Mouse (Mus musculus) forebrain, embryonic 12.5 days (tissue): ENCODE data around the gene Retreg1. TPM values are rescaled to one million over a fixed set of nuclear protein-coding genes. Genes with fewer than 3 reads are reported as not detected.

Experiments used
- ATAC-seq: fragments of 200-750 bp; cut with Nextera tagmentation; 2 replicates; pipeline ENCODE4 v1.8.0; 2017; ENCODE audit warnings: moderate TSS enrichment; ENCODE audit not compliant: low FRiP score
- H3K27ac ChIP-seq: fragments of 300-500 bp; sonication (generic); 2 replicates; pipeline ENCODE4 v1.5.1; 2016; ENCODE audit warnings: mild to moderate bottlenecking
- H3K27me3 ChIP-seq: fragments of 300-500 bp; sonication (generic); 2 replicates; pipeline ENCODE4 v1.6.1; 2016; ENCODE audit warnings: mild to moderate bottlenecking
- H3K36me3 ChIP-seq: fragments of 300-500 bp; sonication (generic); replicated peaks from 2 replicates; pipeline ENCODE4 v1.6.1; 2016; ENCODE audit warnings: mild to moderate bottlenecking
- H3K4me1 ChIP-seq: fragments of 300-500 bp; sonication (generic); 2 replicates; pipeline ENCODE4 v1.6.1; 2016
- H3K4me2 ChIP-seq: fragments of 300-500 bp; sonication (generic); 2 replicates; pipeline ENCODE4 v1.6.1; 2016; ENCODE audit warnings: mild to moderate bottlenecking, moderate library complexity
- H3K4me3 ChIP-seq: fragments of 300-500 bp; sonication (generic); replicated peaks from 2 replicates; pipeline ENCODE4 v1.5.1; 2016; ENCODE audit warnings: mild to moderate bottlenecking
- H3K9ac ChIP-seq: fragments of 300-500 bp; sonication (generic); 2 replicates; pipeline ENCODE4 v1.6.1; 2016; ENCODE audit warnings: mild to moderate bottlenecking
- H3K9me3 ChIP-seq: fragments of 300-500 bp; sonication (generic); 2 replicates; pipeline ENCODE4 v1.6.1; 2016
- WGBS: fragments of 180-500 bp; shearing (Covaris S2); methylation state at CpG from one replicate; pipeline ENCODE4 v1.1.7; 2016; 5-methylcytosine and 5-hydroxymethylcytosine counted together
- polyA plus RNA-seq: library from polyadenylated mRNA; unstranded; fragments of >200 nt; fragmentation: Nextera tagmentation; extraction: Ambion mirVana; gene quantifications from 2 replicates; pipeline ENCODE4 v1.2.1, GENCODE M21; 2016

Gene Retreg1
- polyA plus RNA-seq, 1 experiment from 2014 or later: 2.8 TPM

- 90% methylated on average over 4 of the region's 4 CpGs for WGBS
- Histone ChIP-seq H3K4me1 (peaks cover 19% of the 10 kb centered on the region), H3K4me2 (no peak overlapping the region), H3K9me3 (no peaks in the 10 kb centered on the region), H3K36me3 (no peaks in the 10 kb centered on the region), H3K4me3 (no peak overlapping the region), H3K27me3 (no peaks in the 10 kb centered on the region), H3K9ac (no peak overlapping the region), H3K27ac (no peak overlapping the region)
- ATAC-seq: no peak
Observed at GRCm38 (mm10) chr15:25914160-25914559, 71.2 kb downstream of the Retreg1 start.

DNA sequence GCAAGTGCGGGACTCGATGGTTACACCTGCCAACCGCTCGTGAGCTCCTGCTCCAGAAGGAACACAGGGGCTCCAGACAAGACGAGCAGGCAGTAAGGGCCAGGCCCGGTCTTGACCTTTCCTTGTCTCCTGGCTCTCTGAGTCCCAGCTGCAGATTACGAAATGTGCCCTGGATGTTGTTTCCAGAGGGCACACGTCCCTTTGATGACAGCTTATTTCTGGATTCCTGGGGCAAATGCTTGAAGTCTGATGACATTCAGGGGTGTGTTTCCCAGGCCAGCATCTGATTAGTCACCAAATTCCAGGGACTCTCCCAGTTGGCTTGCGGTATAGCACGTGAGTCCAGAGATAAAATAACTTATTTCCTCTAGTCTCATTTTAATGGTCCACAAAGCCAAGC lies 72.0 kb downstream of the Retreg1 start:
- ATAC-seq: no peak
- Histone ChIP-seq H3K9me3 (no peaks in the 10 kb centered on the region), H3K36me3 (no peaks in the 10 kb centered on the region), H3K4me3 (no peak overlapping the region), H3K27ac (no peak overlapping the region), H3K9ac (no peak overlapping the region), H3K4me1 (peaks cover 13% of the 10 kb centered on the region), H3K4me2 (no peak overlapping the region), H3K27me3 (no peaks in the 10 kb centered on the region)
- 58% methylated on average over 10 of the region's 10 CpGs for WGBS

DNA sequence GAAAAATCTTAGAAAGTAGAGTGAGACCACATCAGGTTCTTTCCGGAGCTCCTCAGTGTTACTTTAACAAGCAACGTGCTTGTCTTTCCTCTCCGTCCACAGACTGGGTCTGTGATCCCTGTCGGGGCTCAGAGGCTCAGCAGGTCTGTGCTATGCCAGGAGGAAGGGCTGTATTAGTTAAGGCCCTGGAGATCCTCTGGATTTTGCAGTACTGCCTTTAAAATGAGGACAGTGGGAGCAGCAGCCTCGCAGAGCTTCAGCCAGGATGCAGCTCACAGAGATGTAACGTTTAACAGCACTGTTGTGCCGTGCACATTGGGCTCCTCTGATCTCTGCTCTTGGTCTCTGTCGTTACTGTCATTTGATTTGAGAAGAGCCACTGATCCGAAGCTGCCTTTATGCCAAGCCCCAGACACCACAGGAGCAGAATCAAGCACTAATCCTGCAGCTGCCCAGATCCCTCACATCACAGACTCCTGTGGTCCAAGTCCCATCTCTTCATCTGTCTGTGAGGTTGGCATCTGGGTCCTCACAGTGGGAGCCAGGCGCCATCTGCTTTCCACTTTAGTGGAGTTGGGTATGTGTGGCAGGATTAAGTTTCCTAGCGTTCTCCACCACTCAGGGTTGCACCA lies 72.7 kb downstream of the Retreg1 start:
- Histone ChIP-seq H3K27ac (no peak overlapping the region), H3K9ac (no peak overlapping the region), H3K4me1 (peaks cover 6% of the 10 kb centered on the region), H3K36me3 (no peaks in the 10 kb centered on the region), H3K27me3 (no peaks in the 10 kb centered on the region), H3K4me3 (no peak overlapping the region), H3K9me3 (no peaks in the 10 kb centered on the region), H3K4me2 (no peak overlapping the region)
- ATAC-seq: no peak
- WGBS: 60% methylated on average over 11 of the region's 11 CpGs

- Histone ChIP-seq H3K27ac (no peak overlapping the region), H3K27me3 (no peaks in the 10 kb centered on the region), H3K4me2 (no peak overlapping the region), H3K9ac (no peak overlapping the region), H3K4me3 (no peak overlapping the region), H3K4me1 (peaks cover 6% of the 10 kb centered on the region; the same call in 1 of the 2 replicates), H3K9me3 (no peaks in the 10 kb centered on the region), H3K36me3 (no peaks in the 10 kb centered on the region)
- ATAC-seq: no peak
- 72% methylated on average over 2 of the region's 2 CpGs for WGBS
Observed at GRCm38 (mm10) chr15:25916252-25916651, 73.3 kb downstream of the Retreg1 start.

DNA sequence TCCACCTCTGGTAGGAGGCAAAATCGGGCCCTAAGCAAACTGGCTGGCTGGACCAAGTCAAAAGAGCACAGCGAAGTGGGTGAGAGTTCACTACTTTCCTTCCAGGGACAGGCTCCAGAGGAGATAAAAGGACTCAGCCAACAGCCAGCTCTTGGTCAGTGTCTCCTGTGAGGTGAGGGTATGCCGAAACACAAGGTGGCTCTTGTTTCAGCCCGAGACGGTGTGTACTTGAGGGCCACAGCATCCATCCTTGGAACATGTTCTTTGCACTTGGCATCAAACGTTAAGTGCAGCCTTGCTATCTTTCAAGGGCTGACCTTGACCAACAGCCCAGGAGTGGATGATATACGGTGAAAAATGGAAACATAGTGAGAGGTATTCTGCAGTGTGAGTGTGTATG lies 75.7 kb downstream of the Retreg1 start:
- Histone ChIP-seq H3K36me3 (no peaks in the 10 kb centered on the region), H3K9ac (no peak overlapping the region), H3K9me3 (no peaks in the 10 kb centered on the region), H3K4me1 (peaks cover 6% of the 10 kb centered on the region; the same call in 1 of the 2 replicates), H3K27me3 (no peaks in the 10 kb centered on the region), H3K4me3 (no peak overlapping the region), H3K27ac (no peak overlapping the region), H3K4me2 (no peak overlapping the region)
- ATAC-seq: no peak
- WGBS: 95% methylated on average over 7 of the region's 7 CpGs

DNA sequence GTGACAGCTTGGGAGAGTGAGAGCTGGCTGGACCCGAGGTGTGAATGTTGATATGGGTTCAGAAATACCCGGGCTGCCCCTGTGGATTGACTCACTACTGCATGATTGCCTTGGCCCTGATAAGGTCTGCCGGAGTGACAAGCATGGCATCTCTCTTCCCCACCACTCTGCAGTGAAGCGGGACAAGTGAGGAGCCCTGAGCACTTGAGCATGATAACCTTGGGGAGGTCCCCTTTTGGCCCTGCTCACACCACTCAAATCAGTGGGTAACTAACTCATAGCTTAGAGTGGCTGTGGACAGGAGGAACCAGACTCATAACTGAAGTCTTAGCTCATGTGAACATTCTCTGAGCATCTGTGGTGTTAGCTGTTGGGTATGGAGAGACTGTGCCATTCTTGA lies 77.0 kb downstream of the Retreg1 start:
- H3K4me1 ChIP-seq: peaks cover 6% of the 10 kb centered on the region; the same call in 1 of the 2 replicates
- no peaks in the 10 kb centered on the region for H3K9me3 ChIP-seq
- WGBS: 86% methylated on average over 4 of the region's 4 CpGs
- no peaks in the 10 kb centered on the region for H3K36me3 ChIP-seq
- no peak for ATAC-seq
- H3K27me3 ChIP-seq: no peaks in the 10 kb centered on the region
- H3K27ac ChIP-seq: no peak overlapping the region
- no peak overlapping the region for H3K9ac ChIP-seq
- H3K4me2 ChIP-seq: no peak overlapping the region
- H3K4me3 ChIP-seq: no peak overlapping the region

- H3K9me3 ChIP-seq: no peaks in the 10 kb centered on the region
- no peak overlapping the region for H3K4me2 ChIP-seq
- ATAC-seq: no peak
- H3K27me3 ChIP-seq: no peaks in the 10 kb centered on the region
- H3K27ac ChIP-seq: no peak overlapping the region
- WGBS: 95% methylated on average over 6 of the region's 6 CpGs
- no peaks in the 10 kb centered on the region for H3K36me3 ChIP-seq
- H3K4me3 ChIP-seq: no peak overlapping the region
- H3K9ac ChIP-seq: no peak overlapping the region
- peaks cover 2% of the 10 kb centered on the region; the same call in 1 of the 2 replicates for H3K4me1 ChIP-seq
Observed at GRCm38 (mm10) chr15:25920886-25921285, 77.9 kb downstream of the Retreg1 start.

DNA sequence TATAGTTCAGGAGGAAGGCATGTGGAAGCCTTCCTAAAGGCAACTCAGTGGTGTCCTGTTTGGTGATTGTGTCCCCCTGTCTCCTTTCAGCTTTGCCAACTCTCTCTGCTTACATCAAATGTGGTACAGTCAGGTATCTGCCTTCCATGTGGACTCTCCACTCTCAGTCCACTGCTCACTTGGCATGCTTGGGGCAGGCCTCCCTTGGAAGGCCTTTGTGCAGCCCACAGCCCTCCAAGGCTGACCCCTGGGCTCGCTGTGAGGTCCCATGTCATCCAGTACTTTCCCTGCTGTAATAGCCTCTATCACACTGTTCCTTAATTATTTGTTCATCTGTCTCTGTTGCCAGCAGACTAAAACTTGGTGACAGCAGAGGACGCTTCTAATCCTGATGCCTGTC lies 79.0 kb downstream of the Retreg1 start:
- ATAC-seq: no peak

DNA sequence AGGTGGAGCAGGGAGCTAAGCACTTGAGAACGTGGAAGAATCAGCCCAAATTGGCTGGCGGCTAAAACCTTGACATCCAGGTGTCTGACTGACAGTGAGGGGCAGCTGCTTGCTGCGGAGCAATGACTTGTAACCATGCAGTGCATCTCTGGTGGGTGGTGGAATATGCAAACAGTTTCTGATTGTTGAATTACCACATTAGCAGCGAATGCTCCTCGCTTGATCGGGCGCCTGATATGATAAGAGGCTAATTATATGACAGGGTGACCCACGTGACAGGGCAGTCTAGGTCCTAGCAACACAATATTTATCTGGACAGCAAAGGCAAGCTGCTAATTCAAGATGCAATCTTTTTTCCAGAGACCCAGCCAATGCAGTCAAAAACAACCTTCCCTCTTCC lies 80.9 kb downstream of the Retreg1 start:
- Histone ChIP-seq H3K9ac (no peak overlapping the region), H3K4me3 (no peak overlapping the region), H3K36me3 (no peaks in the 10 kb centered on the region), H3K9me3 (no peaks in the 10 kb centered on the region), H3K27ac (no peak overlapping the region), H3K4me2 (no peak overlapping the region), H3K4me1 (no peaks in the 10 kb centered on the region), H3K27me3 (no peaks in the 10 kb centered on the region)
- WGBS: 76% methylated on average over 8 of the region's 8 CpGs
- no peak for ATAC-seq

More for the DNA sequence above, 79.0 kb downstream of the Retreg1 start:
- no peak overlapping the region for H3K4me2 ChIP-seq
- no peaks in the 10 kb centered on the region for H3K4me1 ChIP-seq
- WGBS: 81% methylated on average over 2 of the region's 2 CpGs
- H3K9me3 ChIP-seq: no peaks in the 10 kb centered on the region
- no peaks in the 10 kb centered on the region for H3K27me3 ChIP-seq
- H3K4me3 ChIP-seq: no peak overlapping the region
- no peak overlapping the region for H3K27ac ChIP-seq
- no peak overlapping the region for H3K9ac ChIP-seq
- no peaks in the 10 kb centered on the region for H3K36me3 ChIP-seq

DNA sequence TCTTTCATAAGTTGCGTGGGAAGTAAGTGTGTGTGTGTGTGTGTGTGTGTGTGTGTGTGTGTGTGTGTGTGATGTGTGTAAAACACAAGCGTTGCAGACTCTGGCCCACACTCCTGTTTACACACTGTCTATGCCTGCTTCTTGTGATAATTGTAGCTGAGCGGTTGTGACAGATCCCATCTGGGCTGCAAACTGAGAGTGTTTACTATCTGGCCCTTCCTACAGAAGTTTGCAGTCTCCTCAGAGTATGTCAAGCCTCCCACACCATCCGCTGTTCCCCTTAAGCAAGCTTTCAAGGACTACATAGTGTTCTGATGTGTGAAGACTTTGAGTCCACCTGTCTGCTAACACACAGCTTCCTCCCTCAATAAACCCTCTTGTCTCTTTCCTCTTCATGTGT lies 83.2 kb downstream of the Retreg1 start:
- H3K4me1 ChIP-seq: no peaks in the 10 kb centered on the region
- no peak overlapping the region for H3K27ac ChIP-seq
- WGBS: 92% methylated on average over 4 of the region's 4 CpGs
- H3K36me3 ChIP-seq: no peaks in the 10 kb centered on the region
- no peak overlapping the region for H3K4me3 ChIP-seq
- no peak overlapping the region for H3K4me2 ChIP-seq
- no peak for ATAC-seq
- H3K27me3 ChIP-seq: no peaks in the 10 kb centered on the region
- no peak overlapping the region for H3K9ac ChIP-seq
- no peaks in the 10 kb centered on the region for H3K9me3 ChIP-seq

GRCm38 (mm10) chr15:25927106-25927505 lies 84.1 kb downstream of the Retreg1 start:
- no peaks in the 10 kb centered on the region for H3K27me3 ChIP-seq
- WGBS: 93% methylated on average over 14 of the region's 14 CpGs
- no peaks in the 10 kb centered on the region for H3K4me1 ChIP-seq
- H3K9ac ChIP-seq: no peak overlapping the region
- H3K4me3 ChIP-seq: no peak overlapping the region
- H3K9me3 ChIP-seq: no peaks in the 10 kb centered on the region
- H3K36me3 ChIP-seq: no peaks in the 10 kb centered on the region
- no peak overlapping the region for H3K27ac ChIP-seq
- no peak for ATAC-seq
- no peak overlapping the region for H3K4me2 ChIP-seq

GRCm38 (mm10) chr15:25928001-25928400 lies 85.0 kb downstream of the Retreg1 start:
- 94% methylated on average over 8 of the region's 8 CpGs for WGBS
- Histone ChIP-seq H3K27ac (no peak overlapping the region), H3K9ac (no peak overlapping the region), H3K4me2 (no peak overlapping the region), H3K4me3 (no peak overlapping the region), H3K27me3 (no peaks in the 10 kb centered on the region), H3K9me3 (no peaks in the 10 kb centered on the region), H3K4me1 (0 out of 2 replicates have a peak, but pooled peaks cover 2% of the 10 kb centered on the region), H3K36me3 (no peaks in the 10 kb centered on the region)
- no peak for ATAC-seq

DNA sequence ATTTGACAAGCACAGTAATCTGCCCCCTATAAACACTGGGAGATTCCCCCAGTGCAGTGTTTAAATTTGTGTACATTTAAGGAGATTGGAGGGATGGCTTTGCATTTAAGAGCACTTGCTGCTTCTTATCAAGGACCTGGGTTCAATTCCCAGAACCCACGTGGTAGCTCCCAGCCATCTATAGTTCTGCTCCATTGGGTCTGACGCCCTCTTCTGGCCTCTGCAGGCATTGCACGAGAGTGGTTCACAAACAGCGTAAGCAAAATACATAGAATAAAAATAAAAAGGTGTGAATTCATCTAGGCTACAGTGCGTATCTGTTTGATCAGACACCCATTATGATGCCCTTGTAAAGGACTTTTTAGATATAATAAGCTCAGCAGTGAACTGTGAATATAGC lies 85.9 kb downstream of the Retreg1 start:
- no peak overlapping the region for H3K9ac ChIP-seq
- 67% methylated on average over 5 of the region's 5 CpGs for WGBS

More for the DNA sequence above, 85.9 kb downstream of the Retreg1 start:
- H3K9me3 ChIP-seq: no peaks in the 10 kb centered on the region
- H3K4me1 ChIP-seq: 0 out of 2 replicates have a peak, but pooled peaks cover 5% of the 10 kb centered on the region
- H3K4me2 ChIP-seq: no peak overlapping the region
- H3K4me3 ChIP-seq: no peak overlapping the region
- H3K36me3 ChIP-seq: no peaks in the 10 kb centered on the region
- no peak for ATAC-seq
- no peak overlapping the region for H3K27ac ChIP-seq
- H3K27me3 ChIP-seq: no peaks in the 10 kb centered on the region
